Mouse (Mus musculus) heart, embryonic 13.5 days (tissue): ENCODE measurements around the gene Trim58. TPM values are rescaled to one million over a fixed set of nuclear protein-coding genes. Genes with fewer than 3 reads are reported as not detected.

ENCODE experiments used
- ATAC-seq: fragments of 200-750 bp; cut with Nextera tagmentation; 2 replicates; pipeline ENCODE4 v1.8.0; 2017; ENCODE audit warnings: moderate TSS enrichment; ENCODE audit not compliant: insufficient number of reproducible peaks, low FRiP score, low TSS enrichment; ENCODE audit errors: extremely low read depth
- H3K27ac ChIP-seq: fragments of 300-500 bp; sonication (generic); replicated peaks from 2 replicates; pipeline ENCODE4 v1.5.1; 2015; ENCODE audit warnings: moderate library complexity, mild to moderate bottlenecking, inconsistent platforms
- H3K27me3 ChIP-seq: fragments of 300-500 bp; sonication (generic); replicated peaks from 2 replicates; pipeline ENCODE4 v1.6.1; 2015; ENCODE audit warnings: mild to moderate bottlenecking, inconsistent platforms
- H3K36me3 ChIP-seq: fragments of 300-500 bp; sonication (generic); 2 replicates; pipeline ENCODE4 v1.6.1; 2015; ENCODE audit warnings: mild to moderate bottlenecking, inconsistent platforms
- H3K4me1 ChIP-seq: fragments of 300-500 bp; sonication (generic); 2 replicates; pipeline ENCODE4 v1.6.1; 2015; ENCODE audit warnings: inconsistent platforms
- H3K4me2 ChIP-seq: fragments of 300-500 bp; sonication (generic); 2 replicates; pipeline ENCODE4 v1.6.1; 2015; ENCODE audit warnings: inconsistent platforms, mild to moderate bottlenecking, moderate library complexity
- H3K4me3 ChIP-seq: fragments of 300-500 bp; sonication (generic); 2 replicates; pipeline ENCODE4 v1.5.1; 2015; ENCODE audit warnings: moderate library complexity, mild to moderate bottlenecking, inconsistent platforms
- H3K9ac ChIP-seq: fragments of 300-500 bp; sonication (generic); 2 replicates; pipeline ENCODE4 v1.6.1; 2015; ENCODE audit warnings: inconsistent platforms, mild to moderate bottlenecking, moderate library complexity
- H3K9me3 ChIP-seq: fragments of 300-500 bp; sonication (generic); 2 replicates; pipeline ENCODE4 v1.6.1; 2016; ENCODE audit warnings: inconsistent platforms
- WGBS: fragments of 180-500 bp; shearing (Covaris S2); methylation state at CpG from one replicate; pipeline ENCODE4 v1.1.7; 2015; ENCODE audit warnings: mixed read lengths; 5-methylcytosine and 5-hydroxymethylcytosine counted together
- polyA plus RNA-seq: library from polyadenylated mRNA; unstranded; fragments of >200 nt; fragmentation: Nextera tagmentation; extraction: Ambion mirVana; gene quantifications from 2 replicates; pipeline ENCODE4 v1.2.1, GENCODE M21; 2015

The Trim58 gene
- polyA plus RNA-seq, 1 experiment from 2014 or later = 0.96 TPM

DNA sequence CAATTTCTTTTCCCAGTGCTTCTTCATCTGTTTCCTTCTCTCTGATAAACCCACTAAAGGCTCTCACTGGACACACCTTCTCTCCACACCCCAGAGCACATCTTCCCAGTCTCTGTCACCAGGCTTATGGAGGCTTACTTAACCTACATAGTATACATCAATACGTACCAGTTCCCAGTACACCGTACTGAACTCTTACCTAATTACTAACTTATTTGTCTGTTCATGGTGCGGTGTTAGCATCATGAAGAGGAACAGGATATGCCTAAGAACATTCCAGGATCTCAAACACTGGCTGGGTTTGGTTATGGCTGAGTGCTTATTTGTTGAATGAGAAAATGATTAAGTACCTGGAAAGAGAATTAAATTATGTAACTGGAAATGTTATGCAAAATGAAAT, 14.9 kb downstream of the Trim58 start:
- no peak for ATAC-seq
- no peaks in the 10 kb centered on the region for H3K9me3 ChIP-seq
- 80% methylated on average over 3 of the region's 3 CpGs for WGBS
- no peak overlapping the region for H3K4me3 ChIP-seq
- no peak overlapping the region for H3K4me2 ChIP-seq
- H3K36me3 ChIP-seq = no peaks in the 10 kb centered on the region
- H3K27me3 ChIP-seq = no peaks in the 10 kb centered on the region
- no peak overlapping the region for H3K9ac ChIP-seq
- no peak overlapping the region for H3K27ac ChIP-seq
- H3K4me1 ChIP-seq = no peaks in the 10 kb centered on the region

DNA sequence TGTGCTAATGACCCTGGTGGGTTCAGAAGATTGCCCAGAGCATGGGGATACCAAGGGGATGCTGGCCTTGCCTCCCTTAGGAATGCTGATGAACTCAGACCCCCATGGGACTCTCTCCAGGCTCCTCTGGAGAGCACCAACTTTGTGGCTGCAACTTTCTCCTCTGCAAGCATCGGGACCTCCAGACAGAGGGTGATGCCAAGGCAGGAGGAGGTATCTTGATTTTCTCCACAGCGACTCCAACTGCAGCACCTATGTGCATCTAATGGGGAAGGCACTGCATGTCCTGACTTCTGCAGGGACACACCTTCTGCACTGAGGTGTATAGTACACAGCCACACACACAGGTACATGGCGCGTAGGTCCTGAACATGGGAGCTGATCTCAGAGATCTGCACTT, 18.3 kb downstream of the Trim58 start, which contains the start of gene Olfr322:
Olfr322 (plus strand) TSS at position 187 of the 400 bp plus-strand sequence.
- no peak within 1 kb of the TSS for H3K4me2 ChIP-seq
- H3K4me1 ChIP-seq = no peaks in the 10 kb centered on the region
- H3K27me3 ChIP-seq = no peaks in the 10 kb centered on the region
- no peak for ATAC-seq
- WGBS = 83% methylated on average over 4 of the region's 4 CpGs
- H3K9ac ChIP-seq = no peak within 1 kb of the TSS
- no peaks in the 10 kb centered on the region for H3K36me3 ChIP-seq
- H3K27ac ChIP-seq = no peak within 1 kb of the TSS
- no peaks in the 10 kb centered on the region for H3K9me3 ChIP-seq
- H3K4me3 ChIP-seq = no peak within 1 kb of the TSS

- H3K4me3 ChIP-seq = no peak overlapping the region
- ATAC-seq = no peak
- no peaks in the 10 kb centered on the region for H3K27me3 ChIP-seq
- H3K36me3 ChIP-seq = no peaks in the 10 kb centered on the region
- no peak overlapping the region for H3K27ac ChIP-seq
- no peak overlapping the region for H3K9ac ChIP-seq
- no peaks in the 10 kb centered on the region for H3K4me1 ChIP-seq
- no peaks in the 10 kb centered on the region for H3K9me3 ChIP-seq
- no peak overlapping the region for H3K4me2 ChIP-seq
These were observed 29.0 kb downstream of the Trim58 start for GRCm38 (mm10) chr11:58669252-58669651.

GRCm38 (mm10) chr11:58671825-58672224, 31.6 kb downstream of the Trim58 start:
- ATAC-seq = no peak
- Histone ChIP-seq H3K4me3 (no peak overlapping the region), H3K9me3 (no peaks in the 10 kb centered on the region), H3K27me3 (no peaks in the 10 kb centered on the region), H3K4me2 (no peak overlapping the region), H3K9ac (no peak overlapping the region), H3K36me3 (no peaks in the 10 kb centered on the region), H3K4me1 (no peaks in the 10 kb centered on the region), H3K27ac (no peak overlapping the region)
- 51% methylated on average over 4 of the region's 4 CpGs for WGBS

DNA sequence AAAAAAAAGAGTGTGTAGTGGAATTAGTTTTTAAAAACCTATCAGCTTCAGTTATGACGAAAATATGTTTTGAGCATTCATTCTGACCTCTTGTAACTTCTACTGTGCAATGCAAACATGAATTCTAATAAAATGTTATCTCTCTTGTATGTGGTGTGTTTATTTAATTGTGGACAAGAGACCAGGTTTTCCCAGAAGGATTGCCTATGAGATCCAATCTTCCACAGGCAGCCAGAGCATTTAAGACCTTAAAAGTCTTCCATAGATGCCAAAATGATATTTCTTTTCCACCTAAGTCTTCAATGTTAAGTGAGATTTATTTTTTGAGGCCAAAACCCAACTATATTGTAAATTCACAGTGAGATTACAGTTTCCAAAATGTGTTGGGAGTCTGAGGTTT, 40.5 kb downstream of the Trim58 start, which contains the start of gene Olfr320:
Olfr320 (plus strand) TSS at position 301 of the 400 bp plus-strand sequence.
- H3K27me3 ChIP-seq = no peaks in the 10 kb centered on the region
- no peaks in the 10 kb centered on the region for H3K4me1 ChIP-seq
- no peaks in the 10 kb centered on the region for H3K36me3 ChIP-seq
- 79% methylated on average over 1 of the region's 1 CpGs for WGBS
- H3K27ac ChIP-seq = no peak within 1 kb of the TSS
- no peak within 1 kb of the TSS for H3K9ac ChIP-seq
- H3K4me3 ChIP-seq = no peak within 1 kb of the TSS
- H3K9me3 ChIP-seq = no peaks in the 10 kb centered on the region
- H3K4me2 ChIP-seq = no peak within 1 kb of the TSS
- ATAC-seq = no peak

DNA sequence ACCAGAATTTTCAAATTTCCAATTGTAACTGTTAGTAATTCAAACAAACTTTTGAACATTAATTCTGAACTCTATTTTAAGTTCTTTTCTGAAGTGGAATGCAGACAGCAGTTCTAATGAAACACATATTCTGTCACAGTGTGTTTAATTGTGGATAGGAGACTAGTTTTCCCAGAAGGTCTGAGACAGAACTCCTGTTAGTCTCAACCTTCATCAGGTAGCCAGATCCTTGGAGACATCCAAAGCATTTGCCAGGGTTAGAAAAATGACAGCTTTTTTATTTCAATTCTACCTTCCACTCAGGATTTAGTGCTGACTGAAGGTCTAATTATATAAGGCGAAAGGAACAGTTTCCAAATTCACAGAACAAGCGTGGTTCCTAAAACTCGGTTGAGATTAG, 58.6 kb downstream of the Trim58 start, which contains the start of gene Olfr319:
Olfr319 (plus strand) TSS at position 301 of the 400 bp plus-strand sequence.
- 78% methylated on average over 3 of the region's 3 CpGs for WGBS
- no peaks in the 10 kb centered on the region for H3K36me3 ChIP-seq
- H3K9ac ChIP-seq = no peak within 1 kb of the TSS
- no peaks in the 10 kb centered on the region for H3K4me1 ChIP-seq
- H3K4me3 ChIP-seq = no peak within 1 kb of the TSS
- no peaks in the 10 kb centered on the region for H3K27me3 ChIP-seq
- no peak within 1 kb of the TSS for H3K4me2 ChIP-seq
- peaks cover 19% of the 10 kb centered on the region for H3K9me3 ChIP-seq
- H3K27ac ChIP-seq = no peak within 1 kb of the TSS
- ATAC-seq = no peak

Other genes with a start within 250 kb of the Trim58 start
- gene 1810065E05Rik, start 219.4 kb upstream of the Trim58 start, polyA plus RNA-seq = not detected in 2 replicates
- not detected in 2 replicates for gene Gm12253, start 207.9 kb upstream of the Trim58 start, polyA plus RNA-seq
- gene Lypd9, start 187.5 kb upstream of the Trim58 start, polyA plus RNA-seq = not detected in 2 replicates
- not detected in 2 replicates for gene Olfr30, start 178.2 kb upstream of the Trim58 start, polyA plus RNA-seq
- not detected in 2 replicates for gene Olfr332, start 147.9 kb upstream of the Trim58 start, polyA plus RNA-seq
- not detected in 2 replicates for gene Olfr331, start 137.9 kb upstream of the Trim58 start, polyA plus RNA-seq
- not detected in 2 replicates for gene Olfr330, start 105.6 kb upstream of the Trim58 start, polyA plus RNA-seq
- gene Olfr329-ps, start 94.0 kb upstream of the Trim58 start, polyA plus RNA-seq = not detected in 2 replicates
- gene Olfr328, start 84.8 kb upstream of the Trim58 start, polyA plus RNA-seq = 0.05 and 0.07 TPM in 2 replicates
- gene Olfr224, start 69.9 kb upstream of the Trim58 start, polyA plus RNA-seq = not detected in 2 replicates
- not detected in 2 replicates for gene Olfr325, start 62.7 kb upstream of the Trim58 start, polyA plus RNA-seq
- not detected in 2 replicates for gene Olfr324, start 45.4 kb upstream of the Trim58 start, polyA plus RNA-seq
- gene 2210407C18Rik, start 24.4 kb upstream of the Trim58 start, polyA plus RNA-seq = not detected in 2 replicates
- not detected in 2 replicates for gene Olfr323, start 10.0 kb upstream of the Trim58 start, polyA plus RNA-seq
- not detected in 2 replicates for gene Olfr322, start 18.3 kb downstream of the Trim58 start, polyA plus RNA-seq
- not detected in 2 replicates for gene Olfr320, start 40.6 kb downstream of the Trim58 start, polyA plus RNA-seq
- gene Olfr319, start 58.7 kb downstream of the Trim58 start, polyA plus RNA-seq = not detected in 2 replicates
- not detected in 2 replicates for gene Olfr318, start 83.5 kb downstream of the Trim58 start, polyA plus RNA-seq
- gene Olfr317, start 98.7 kb downstream of the Trim58 start, polyA plus RNA-seq = not detected in 2 replicates
- gene Olfr316, start 112.3 kb downstream of the Trim58 start, polyA plus RNA-seq = not detected in 2 replicates
- gene Olfr315, start 132.7 kb downstream of the Trim58 start, polyA plus RNA-seq = not detected in 2 replicates
- gene Olfr314, start 142.5 kb downstream of the Trim58 start, polyA plus RNA-seq = 0.08 TPM in 1 of 2 replicates, not detected in the other
- gene Fam183b, start 161.5 kb downstream of the Trim58 start, polyA plus RNA-seq = 0.47 and 0.66 TPM in 2 replicates
- 0.12 and 0.17 TPM in 2 replicates for gene Olfr313, start 174.5 kb downstream of the Trim58 start, polyA plus RNA-seq
- gene Olfr312, start 188.8 kb downstream of the Trim58 start, polyA plus RNA-seq = 0.11 and 0.13 TPM in 2 replicates
- gene Olfr311, start 198.8 kb downstream of the Trim58 start, polyA plus RNA-seq = 0.17 and 0.24 TPM in 2 replicates
- gene Gm12258, start 206.7 kb downstream of the Trim58 start, polyA plus RNA-seq = 3.9 and 5.2 TPM in 2 replicates
- gene 2810021J22Rik, start 226.8 kb downstream of the Trim58 start, polyA plus RNA-seq = 3.3 and 4.4 TPM in 2 replicates